Mouse (Mus musculus) thymus, adult 18-20 months (tissue): ENCODE data around the gene Myt1.
A peak's percentile ranks its signal among the peaks of the same experiment; 100 is the strongest.
"Not testable (repeated sequence)": the region's sequence is repeated elsewhere in the genome, so short reads cannot be mapped to it uniquely, and the experiment has no call there.

Source experiments
- DNase-seq, 2 experiments: peaks; one replicate each; pipeline ENCODE4 v3.0.0; 2022; ENCODE audit warnings: mixed read lengths in 2 of 2

Myt1 gene

GRCm38 (mm10) chr2:181787852-181788251 lies 24.7 kb downstream of the Myt1 start:
- DNase-seq = no peak

- no peak for DNase-seq
Measured at GRCm38 (mm10) chr2:181789396-181789795, 26.3 kb downstream of the Myt1 start.

- not testable (repeated sequence) for DNase-seq
Measured at GRCm38 (mm10) chr2:181793186-181793585, 30.1 kb downstream of the Myt1 start.

DNA sequence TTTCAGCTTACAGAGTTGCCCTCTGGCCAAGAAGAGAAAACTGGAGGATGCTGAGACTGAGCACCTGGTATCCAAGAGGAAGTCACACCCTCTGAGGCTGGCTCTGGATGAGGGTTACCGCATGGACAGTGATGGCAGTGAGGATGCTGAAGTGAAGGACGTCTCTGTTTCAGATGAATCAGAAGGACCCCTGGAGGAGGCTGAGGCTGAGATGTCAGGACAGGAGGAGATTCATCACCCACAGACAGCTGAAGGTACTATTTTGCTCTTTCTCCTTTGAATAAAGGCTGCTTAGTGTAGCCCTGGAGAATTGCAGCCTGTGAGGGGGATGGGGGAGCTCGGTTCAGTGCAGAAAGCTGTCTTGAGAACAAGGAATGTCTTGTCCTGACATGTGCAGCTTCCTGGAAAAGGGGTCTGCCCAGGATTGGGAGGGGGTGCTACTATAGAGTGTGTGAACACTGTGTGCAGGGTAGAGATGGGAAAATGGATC lies 32.6 kb downstream of the Myt1 start:
- DNase-seq = no peak

DNA sequence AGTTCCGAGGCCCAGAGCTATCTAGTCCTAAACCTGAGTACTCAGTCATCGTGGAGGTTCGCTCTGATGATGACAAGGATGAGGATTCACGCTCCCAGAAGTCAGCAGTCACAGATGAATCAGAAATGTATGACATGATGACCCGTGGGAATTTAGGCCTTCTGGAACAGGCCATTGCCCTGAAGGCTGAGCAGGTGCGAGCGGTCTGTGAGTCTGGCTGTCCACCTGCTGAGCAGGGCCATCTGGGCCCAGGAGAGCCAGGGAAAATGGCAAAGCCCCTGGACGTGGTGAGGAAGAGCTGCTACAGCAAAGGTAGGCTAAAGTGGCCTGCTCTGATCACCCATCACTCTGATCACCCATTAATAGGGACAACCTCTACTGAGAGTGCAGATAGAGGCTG lies 34.5 kb downstream of the Myt1 start:
- DNase-seq = no peak

DNA sequence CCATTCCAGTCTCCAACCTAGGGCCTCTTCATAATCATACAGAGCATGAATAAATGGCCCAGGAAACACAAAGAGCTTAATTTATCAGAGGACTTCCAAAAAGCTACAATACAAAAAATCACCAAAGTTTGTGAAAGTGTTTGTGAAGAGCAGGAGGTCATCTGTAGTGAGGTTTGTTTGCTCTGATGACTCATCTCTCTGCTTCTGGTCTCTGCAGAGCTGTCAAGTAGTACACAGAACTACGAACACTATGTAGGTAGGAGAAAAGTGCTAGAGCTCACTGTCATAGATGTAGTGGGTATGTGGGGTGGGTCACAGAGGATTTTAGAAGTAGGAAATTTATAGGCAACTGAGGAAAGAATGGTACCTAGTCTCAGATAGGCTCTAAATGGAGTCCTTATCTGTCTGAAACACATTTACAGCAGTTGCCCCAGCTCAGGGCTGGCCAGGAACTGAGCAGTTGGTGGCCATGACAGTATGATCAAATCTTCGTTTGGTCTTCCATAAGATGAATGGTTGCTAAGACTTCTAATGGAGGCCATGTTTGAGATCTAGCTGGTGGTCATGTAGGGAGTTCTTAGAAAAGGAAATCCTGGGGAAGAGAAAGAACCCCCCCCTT lies 66.0 kb downstream of the Myt1 start:
- DNase-seq = no peak

DNA sequence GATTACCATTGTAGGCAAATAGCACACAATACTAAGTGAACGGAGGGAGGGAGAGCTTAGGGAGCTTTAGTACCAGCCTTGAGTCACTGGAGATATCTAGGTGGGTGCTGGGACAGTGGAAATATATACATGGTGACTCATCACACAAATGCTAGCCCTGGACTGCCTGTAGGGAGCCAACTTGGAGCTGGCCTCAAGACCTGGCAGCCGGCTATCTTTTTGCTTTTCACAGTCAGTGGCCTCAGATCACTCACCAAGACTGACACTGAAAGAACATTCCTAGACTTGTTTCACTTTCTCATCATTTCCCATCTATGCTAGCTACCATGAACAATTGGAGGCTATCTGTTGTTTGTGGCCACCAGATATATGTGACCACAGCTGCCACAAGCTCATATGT lies 69.6 kb downstream of the Myt1 start:
- no peak for DNase-seq

GRCm38 (mm10) chr2:181837372-181838292 lies 74.5 kb downstream of the Myt1 start, which contains the start of gene Pcmtd2:
Pcmtd2 (plus strand) TSS chr2:181837854.
- DNase-seq = peak; percentile 89 to 91

GRCm38 (mm10) chr2:181838293-181838680 lies 75.2 kb downstream of the Myt1 start:
- no peak for DNase-seq

DNA sequence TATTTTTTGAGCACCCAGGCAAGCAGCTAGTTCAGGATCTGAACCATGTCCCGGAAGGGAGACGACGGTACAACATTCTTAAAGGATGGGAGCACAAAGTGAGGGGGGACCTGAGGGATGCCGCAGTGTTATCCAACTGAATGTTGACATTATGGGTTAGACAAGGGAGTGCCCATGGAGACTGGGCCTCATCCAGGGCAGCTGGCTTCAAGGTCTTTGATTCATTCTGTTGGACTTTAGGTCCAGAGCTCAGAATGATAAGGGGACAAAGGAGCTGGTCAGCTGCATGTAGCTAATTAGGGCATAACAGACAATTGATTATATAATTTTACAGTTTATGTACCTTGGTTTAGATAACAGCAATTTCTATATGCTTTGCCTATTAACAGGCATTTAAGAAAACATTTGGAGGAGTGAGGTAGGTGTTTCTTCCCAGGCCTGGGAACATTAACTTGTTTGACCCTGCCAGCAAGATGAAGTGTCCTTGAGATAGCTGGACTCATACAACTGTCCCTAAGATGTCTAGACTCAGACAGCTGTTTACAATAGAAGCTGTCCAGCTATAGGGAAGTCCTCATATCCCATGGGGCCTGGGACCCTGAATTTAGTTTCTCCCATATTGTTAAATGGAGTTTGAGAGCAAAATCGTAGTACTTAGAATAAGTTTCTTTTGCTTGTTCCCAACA lies 82.7 kb downstream of the Myt1 start:
- no peak for DNase-seq

DNA sequence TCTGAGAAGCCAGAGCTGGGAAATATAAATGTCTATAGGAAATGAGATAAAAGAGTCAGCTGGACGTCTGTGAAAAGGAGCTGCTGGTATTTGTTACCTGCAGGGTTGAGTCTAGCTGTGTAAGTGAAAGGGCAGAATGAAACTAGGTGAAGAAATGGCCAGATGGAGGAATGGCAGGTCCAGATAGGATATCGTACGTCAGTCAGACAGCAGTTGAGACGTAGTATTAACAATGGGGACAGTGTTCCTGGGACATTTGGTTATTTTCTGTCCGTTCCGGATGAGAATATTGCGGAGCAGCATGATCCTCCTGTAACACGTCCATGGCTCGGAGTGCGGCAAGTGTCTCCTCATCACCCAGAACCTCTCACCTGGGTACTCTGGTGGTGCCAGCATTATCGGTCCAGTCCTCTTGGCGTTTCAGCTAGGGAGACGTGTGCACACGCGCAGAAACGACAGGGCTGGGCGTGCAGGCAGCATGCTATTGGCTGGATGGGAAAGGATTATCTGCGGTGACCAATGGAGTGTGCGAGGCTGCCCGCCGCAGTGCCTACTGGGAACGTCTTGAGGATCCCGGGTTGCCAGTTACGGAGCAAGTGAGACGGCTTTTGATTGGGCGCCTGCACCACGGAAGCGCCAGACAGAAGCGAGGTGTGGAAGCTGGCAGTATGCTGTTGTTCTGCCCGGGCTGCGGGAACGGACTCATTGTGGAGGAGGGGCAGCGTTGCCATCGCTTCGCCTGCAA lies 100.8 kb downstream of the Myt1 start, which contains the start of gene Polr3k:
TSS of gene Polr3k (plus strand) at position 547 of the 745 bp plus-strand sequence.
- peak; percentile 90 to 92 for DNase-seq

- no peak for DNase-seq
Measured at GRCm38 (mm10) chr2:181864536-181864860, 101.4 kb downstream of the Myt1 start.

DNA sequence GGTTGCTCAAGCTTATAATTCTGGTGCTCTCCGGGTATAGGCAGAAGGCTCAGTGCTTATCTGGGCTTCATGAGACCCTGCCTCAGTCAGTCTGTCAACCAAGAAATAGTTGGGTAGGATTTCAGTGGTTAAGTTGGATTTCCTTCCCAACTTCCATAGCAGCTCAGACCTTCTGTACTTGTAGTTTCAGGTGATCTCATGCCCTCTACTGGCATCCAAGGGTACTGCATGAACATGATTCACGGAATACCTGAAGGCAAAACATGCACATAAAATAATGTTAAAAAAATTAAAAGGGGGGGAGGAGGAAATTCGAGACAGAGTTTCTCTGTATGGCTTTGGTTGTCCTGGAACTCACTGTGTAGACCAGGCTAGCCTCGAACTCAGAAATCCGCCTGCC lies 103.8 kb downstream of the Myt1 start:
- DNase-seq = peak in 1 of 2 experiments; percentile 38

- DNase-seq = no peak
Measured at GRCm38 (mm10) chr2:181871039-181871438, 107.9 kb downstream of the Myt1 start.
